Mouse (Mus musculus) urinary bladder, postnatal 14 days (tissue): ENCODE data around the gene Inka1.
"Not testable (repeated sequence)": the region's sequence is repeated elsewhere in the genome, so short reads cannot be mapped to it uniquely, and the experiment has no call there.

Source experiments
- DNase-seq: peaks from one replicate; pipeline ENCODE4 v3.0.0; 2021; ENCODE audit warnings: low spot score

Inka1 gene

GRCm38 (mm10) chr9:107985131-107986119, at the start of gene Inka1:
Inka1 (minus strand) TSS chr9:107985879.
- peak; percentile 90 for DNase-seq

- no peak for DNase-seq
These were observed 46.4 kb upstream of the Inka1 start for GRCm38 (mm10) chr9:108032126-108032525.

GRCm38 (mm10) chr9:108027867-108028266, 42.2 kb upstream of the Inka1 start:
- DNase-seq, result no peak

- no peak for DNase-seq
These were observed 40.9 kb upstream of the Inka1 start for GRCm38 (mm10) chr9:108026584-108026983.

GRCm38 (mm10) chr9:108023216-108023615, 37.5 kb upstream of the Inka1 start:
- no peak for DNase-seq

GRCm38 (mm10) chr9:108020741-108021140, 35.1 kb upstream of the Inka1 start:
- no peak for DNase-seq

GRCm38 (mm10) chr9:108017127-108017526, 31.4 kb upstream of the Inka1 start:
- no peak for DNase-seq

- not testable (repeated sequence) for DNase-seq
These were observed 27.9 kb upstream of the Inka1 start for GRCm38 (mm10) chr9:108013577-108013976.

- no peak for DNase-seq
These were observed 24.7 kb upstream of the Inka1 start for GRCm38 (mm10) chr9:108010385-108010784.

GRCm38 (mm10) chr9:108008041-108008440, 22.4 kb upstream of the Inka1 start:
- no peak for DNase-seq

- DNase-seq, result no peak
These were observed 17.8 kb upstream of the Inka1 start for GRCm38 (mm10) chr9:108003531-108003890.

- DNase-seq, result no peak
These were observed 17.3 kb upstream of the Inka1 start for GRCm38 (mm10) chr9:108002778-108003530.

GRCm38 (mm10) chr9:108001922-108002770, 16.5 kb upstream of the Inka1 start, which contains the start of gene Ip6k1:
Ip6k1 (plus strand) TSS chr9:108002501.
- peak; percentile 100 for DNase-seq

- no peak for DNase-seq
These were observed 10.4 kb upstream of the Inka1 start, which contains the start of gene Gm20662 for GRCm38 (mm10) chr9:107996049-107996448. Gm20662 (plus strand) TSS chr9:107996349.

GRCm38 (mm10) chr9:107995513-107995912, 9.8 kb upstream of the Inka1 start:
- DNase-seq, result no peak

GRCm38 (mm10) chr9:107994464-107994863, 8.8 kb upstream of the Inka1 start:
- no peak for DNase-seq

GRCm38 (mm10) chr9:107993013-107993412, 7.3 kb upstream of the Inka1 start:
- no peak for DNase-seq

- no peak for DNase-seq
These were observed 6.5 kb upstream of the Inka1 start, which contains the start of gene Cdhr4 for GRCm38 (mm10) chr9:107992197-107992596. Cdhr4 (plus strand) TSS chr9:107992497.

GRCm38 (mm10) chr9:107987950-107988349, 2.3 kb upstream of the Inka1 start:
- DNase-seq, result no peak

- DNase-seq, result peak; percentile 83
These were observed 697 bp upstream of the Inka1 start for GRCm38 (mm10) chr9:107986376-107986775.

GRCm38 (mm10) chr9:107984754-107985055, 974 bp downstream of the Inka1 start:
- no peak for DNase-seq
